Mouse (Mus musculus): ENCODE results near the gene Zfp111. TPM values are rescaled to one million over a fixed set of nuclear protein-coding genes. Genes with fewer than 3 reads are reported as not detected.

The Zfp111 gene
- polyA plus RNA-seq, 1 experiment = 4.2 TPM

DNA sequence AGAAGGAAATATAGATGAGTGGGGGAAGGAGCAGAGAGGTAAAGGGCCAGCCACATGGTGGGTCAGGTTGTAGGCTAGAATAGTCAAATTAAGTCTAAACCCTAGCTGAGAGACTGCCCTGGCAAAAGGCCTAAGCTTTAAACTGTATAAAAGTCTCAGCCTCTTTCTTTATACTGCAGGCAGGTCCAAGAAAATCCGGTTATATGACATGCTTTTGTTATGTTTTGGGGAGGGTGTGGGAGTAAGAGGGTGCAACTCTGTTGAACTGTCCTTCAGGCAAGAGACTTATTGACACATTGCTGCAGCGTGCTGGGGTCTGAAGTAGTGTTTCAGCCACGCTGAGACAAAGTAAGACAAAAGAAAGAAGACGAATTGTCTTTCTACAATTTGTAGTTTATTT is 39.1 kb downstream of the Zfp111 start:
- TF ChIP-seq POLR2A (IDR thresholded peaks at IDR 0.05; ENCODE audit: extremely low read depth, insufficient read depth, low read length) = no peak
- TF ChIP-seq CTCF (IDR thresholded peaks at IDR 0.05; ENCODE audit: extremely low read depth, insufficient read depth, low read length) = no peak
- no peaks in the 10 kb centered on the region for H3K4me1 ChIP-seq (ENCODE audit: control insufficient read depth, insufficient read depth, low read length)
- no peak overlapping the region for H3K27ac ChIP-seq (ENCODE audit: insufficient read depth, low read length)
- H3K4me3 ChIP-seq (ENCODE audit: insufficient read depth, low read length) = no peak overlapping the region

DNA sequence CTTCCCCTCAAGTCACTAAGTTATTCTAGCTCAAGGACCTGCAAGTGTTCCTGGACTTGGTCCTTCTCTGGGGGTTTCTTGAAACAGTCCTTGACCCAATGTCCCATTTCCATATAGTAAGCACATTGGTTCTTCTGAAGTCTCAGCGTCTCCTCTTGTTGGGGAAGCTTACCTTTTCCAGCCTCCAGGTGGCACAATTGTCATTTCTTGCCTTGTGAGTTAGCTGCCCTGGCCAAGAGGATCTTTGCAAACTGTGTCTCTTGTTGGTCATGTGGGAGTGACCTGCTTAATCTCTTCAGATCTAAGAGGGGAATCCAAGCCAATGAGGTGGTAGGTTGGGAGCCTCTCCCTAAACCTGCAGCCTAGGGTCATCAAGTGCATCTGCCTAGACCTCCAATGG is 58.0 kb downstream of the Zfp111 start:
- Histone ChIP-seq H3K27ac (ENCODE audit: insufficient read depth, low read length) (no peak overlapping the region), H3K4me1 (ENCODE audit: control insufficient read depth, insufficient read depth, low read length) (no peaks in the 10 kb centered on the region), H3K4me3 (ENCODE audit: insufficient read depth, low read length) (no peak overlapping the region)
- TF ChIP-seq POLR2A (IDR thresholded peaks at IDR 0.05; ENCODE audit: extremely low read depth, insufficient read depth, low read length) = no peak
- TF ChIP-seq CTCF (IDR thresholded peaks at IDR 0.05; ENCODE audit: extremely low read depth, insufficient read depth, low read length) = no peak

Other genes with a start within 250 kb of the Zfp111 start
- gene Vmn1r181, start 236.8 kb downstream of the Zfp111 start, polyA plus RNA-seq (2012; rRNA removed) = not detected in 2 replicates
- not detected in 2 replicates for gene V1rd19, start 209.8 kb downstream of the Zfp111 start, polyA plus RNA-seq (2012; rRNA removed)
- not detected in 2 replicates for gene Vmn1r183, start 158.2 kb downstream of the Zfp111 start, polyA plus RNA-seq (2012; rRNA removed)
- gene Zfp180, start 129.5 kb downstream of the Zfp111 start, polyA plus RNA-seq (2012; rRNA removed) = 39.0 and 42.0 TPM in 2 replicates
- gene Zfp112, start 99.1 kb downstream of the Zfp111 start, polyA plus RNA-seq (2012; rRNA removed) = 9.9 and 10.6 TPM in 2 replicates
- 19.3 and 19.9 TPM in 2 replicates for gene Zfp235, start 77.3 kb downstream of the Zfp111 start, polyA plus RNA-seq (2012; rRNA removed)
- gene Zfp114, start 36.4 kb downstream of the Zfp111 start, polyA plus RNA-seq (2012; rRNA removed) = 1.6 and 2.0 TPM in 2 replicates
- 5.8 and 6.7 TPM in 2 replicates for gene Zfp109, start 26.1 kb upstream of the Zfp111 start, polyA plus RNA-seq (2012; rRNA removed)
- 5.7 and 6.1 TPM in 2 replicates for gene Zfp108, start 43.4 kb upstream of the Zfp111 start, polyA plus RNA-seq (2012; rRNA removed)
- gene Zfp93, start 59.0 kb upstream of the Zfp111 start, polyA plus RNA-seq (2012; rRNA removed) = 9.2 and 11.0 TPM in 2 replicates
- 22.9 and 27.6 TPM in 2 replicates for gene Zfp61, start 89.8 kb upstream of the Zfp111 start, polyA plus RNA-seq (2012; rRNA removed)
- gene Zfp94, start 105.2 kb upstream of the Zfp111 start, polyA plus RNA-seq (2012; rRNA removed) = 20.2 and 22.4 TPM in 2 replicates
- gene Tescl, start 122.5 kb upstream of the Zfp111 start, polyA plus RNA-seq (2012; rRNA removed) = 0.29 TPM in 1 of 2 replicates, not detected in the other
- not detected in 2 replicates for gene Lypd5, start 137.8 kb upstream of the Zfp111 start, polyA plus RNA-seq (2012; rRNA removed)
- 0.47 and 0.77 TPM in 2 replicates for gene Kcnn4, start 158.8 kb upstream of the Zfp111 start, polyA plus RNA-seq (2012; rRNA removed)
- 81.7 and 84.5 TPM in 2 replicates for gene Smg9, start 188.2 kb upstream of the Zfp111 start, polyA plus RNA-seq (2012; rRNA removed)
- 0.55 and 1.4 TPM in 2 replicates for gene Irgc1, start 240.9 kb upstream of the Zfp111 start, polyA plus RNA-seq (2012; rRNA removed)

Data from cortical plate, adult 2 months (tissue).